Mouse (Mus musculus) G1E (cell line): ENCODE results near the gene Lrrc55.

Experiments used
- CTCF ChIP-seq: IDR thresholded peaks from 2 replicates; pipeline ENCODE4 v1.5.1; 2012; ENCODE audit warnings: low read depth, low read length, inconsistent platforms, mixed read lengths
- GATA1 ChIP-seq: IDR thresholded peaks from 2 replicates; pipeline ENCODE4 v1.6.1; 2012; ENCODE audit warnings: borderline replicate concordance, low read length, inconsistent platforms, mixed read lengths
- TAL1 ChIP-seq: conservative IDR thresholded peaks from 2 replicates; pipeline ENCODE4 v1.6.1; 2012; ENCODE audit warnings: low read depth, low read length, inconsistent platforms, mixed read lengths

GRCm38 (mm10) chr2:85198011-85198965 is 1.3 kb upstream of the Lrrc55 start:
- TF ChIP-seq GATA1, result no peak
- TF ChIP-seq CTCF, result no peak
- no peak for TF ChIP-seq TAL1
